Mouse (Mus musculus) layer of hippocampus, adult 2 months (tissue): ENCODE measurements around the gene Tmem258. TPM values are rescaled to one million over a fixed set of nuclear protein-coding genes. Genes with fewer than 3 reads are reported as not detected.

Source experiments
- DNase-seq, 2 experiments: peaks; one replicate each; pipeline ENCODE4 v3.0.0; 2022; ENCODE audit warnings: low spot score in 2 of 2
- H3K27ac ChIP-seq: fragments of 200-600 bp; 2 replicates; pipeline ENCODE4 v1.8.1; 2022
- H3K4me3 ChIP-seq: fragments of 200-600 bp; 2 replicates; pipeline ENCODE4 v1.8.1; 2022; ENCODE audit warnings: mild to moderate bottlenecking
- CTCF ChIP-seq: fragments of 200-600 bp; conservative IDR thresholded peaks from 2 replicates; pipeline ENCODE4 v1.8.1; 2022; ENCODE audit warnings: antibody characterized with exemption, mild to moderate bottlenecking, moderate library complexity
- microRNA-seq, 2 experiments: library from miRNA; unstranded; fragments of <30 nt; microRNA quantifications; one replicate each; pipeline ENCODE4 v1.2.0; 2021
- total RNA-seq, 2 experiments: library from RNA; stranded (reverse); gene quantifications; 2 replicates each; pipeline ENCODE4 v1.2.3; 2021

Gene Tmem258
- total RNA-seq, 2 experiments from 2014 or later = 74.0 to 79.7 TPM

DNA sequence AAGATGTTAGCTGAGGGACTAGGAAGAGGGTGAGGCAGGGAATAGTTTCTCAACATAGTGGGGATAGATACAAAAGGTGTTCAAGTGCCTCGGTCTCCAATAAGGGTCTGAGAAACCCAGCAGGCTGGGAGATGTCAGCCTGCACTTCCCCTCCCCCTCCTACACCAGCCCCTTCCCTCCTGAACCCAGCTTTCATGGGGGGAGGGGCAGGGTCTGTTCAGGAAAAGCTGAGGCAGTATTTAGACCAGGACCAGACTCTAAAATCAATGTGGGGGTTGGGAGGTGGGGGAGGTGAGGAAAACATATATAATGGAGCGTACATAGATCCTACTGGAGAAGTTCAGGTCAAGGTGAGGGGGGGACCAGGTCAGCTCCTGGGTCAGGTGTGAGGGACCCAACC lies 35.6 kb downstream of the Tmem258 start:
- no peak for TF ChIP-seq CTCF
- H3K27ac ChIP-seq = peak overlapping the region; percentile 75; the same call in 1 of the 2 replicates
- no peak for DNase-seq
- peak overlapping the region; percentile 53; the same call in 1 of the 2 replicates for H3K4me3 ChIP-seq

DNA sequence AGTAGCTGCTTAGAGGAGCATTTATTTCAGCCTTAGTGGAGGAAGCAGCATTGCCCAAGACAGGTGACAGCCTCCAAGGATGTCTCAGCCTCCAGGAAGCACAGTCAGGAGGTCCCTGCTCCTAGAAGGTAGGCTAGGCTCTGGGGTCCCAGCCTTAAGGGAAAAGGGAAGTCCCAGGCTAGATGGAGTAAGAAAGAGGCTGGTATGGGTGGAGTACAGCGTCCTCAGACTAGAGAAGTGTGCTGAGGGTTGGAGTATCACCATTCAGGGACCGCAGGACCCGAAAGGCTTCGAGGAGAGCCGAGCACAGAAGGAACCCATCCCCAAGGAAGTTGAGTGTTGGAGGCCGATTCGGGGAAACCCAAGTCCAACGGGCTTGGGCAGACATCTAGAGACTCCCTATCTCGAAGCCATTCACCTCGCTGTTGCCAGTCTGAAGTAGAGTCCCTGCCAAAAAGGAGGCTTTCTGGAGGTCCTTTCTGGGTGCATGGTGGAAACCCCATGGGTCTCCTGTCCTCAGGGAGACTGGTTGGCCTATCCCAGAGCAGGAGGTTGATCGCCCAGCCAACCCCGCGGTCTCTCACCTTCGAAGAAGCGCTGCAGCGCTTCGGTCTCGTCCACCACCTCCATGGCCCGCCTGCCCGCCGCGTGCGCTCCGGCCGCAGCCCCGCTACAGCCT lies 36.3 kb downstream of the Tmem258 start:
- Histone ChIP-seq H3K27ac (peak overlapping the region; percentile 75), H3K4me3 (peak overlapping the region; percentile 53)
- DNase-seq = no peak
- TF ChIP-seq CTCF = no peak

DNA sequence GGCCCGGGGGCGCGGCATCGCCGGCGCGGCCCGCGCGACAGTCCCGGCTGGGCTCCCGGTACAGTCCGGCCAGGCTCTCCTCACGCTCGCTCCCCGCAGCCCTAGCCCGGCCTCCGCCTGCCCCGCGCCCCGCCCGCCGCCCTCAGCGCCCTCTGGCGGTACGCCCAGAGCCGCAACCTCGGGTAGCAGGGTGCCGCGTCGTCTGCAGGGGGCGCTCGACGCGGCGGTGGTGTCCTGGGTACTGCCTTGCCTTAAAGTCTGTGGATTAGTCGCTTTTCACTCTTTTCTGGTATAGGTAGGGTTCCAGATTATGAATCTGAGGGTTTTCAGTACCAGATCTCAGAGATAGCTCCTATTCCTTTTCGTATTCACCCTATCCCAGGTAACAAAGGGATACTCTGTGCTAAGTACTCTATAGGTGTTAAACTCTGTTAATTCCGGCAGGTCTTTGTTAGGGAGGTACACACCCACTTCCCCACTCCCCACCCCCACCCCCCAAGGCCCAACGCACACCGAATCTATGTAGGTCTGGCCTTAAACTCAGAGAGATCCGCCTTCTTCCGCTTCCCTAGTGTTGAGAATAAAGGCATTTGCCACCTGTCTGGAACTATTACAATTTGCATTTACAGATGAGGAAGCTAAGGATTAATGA lies 37.0 kb downstream of the Tmem258 start, which contains the start of gene Myrf:
Myrf (minus strand) TSS at position 95 of the 652 bp plus-strand sequence.
- H3K4me3 ChIP-seq = peak within 1 kb of the TSS; percentile 53
- peak within 1 kb of the TSS; percentile 75 for H3K27ac ChIP-seq
- TF ChIP-seq CTCF = peak; percentile 97
- peak; percentile 56 to 85 for DNase-seq

DNA sequence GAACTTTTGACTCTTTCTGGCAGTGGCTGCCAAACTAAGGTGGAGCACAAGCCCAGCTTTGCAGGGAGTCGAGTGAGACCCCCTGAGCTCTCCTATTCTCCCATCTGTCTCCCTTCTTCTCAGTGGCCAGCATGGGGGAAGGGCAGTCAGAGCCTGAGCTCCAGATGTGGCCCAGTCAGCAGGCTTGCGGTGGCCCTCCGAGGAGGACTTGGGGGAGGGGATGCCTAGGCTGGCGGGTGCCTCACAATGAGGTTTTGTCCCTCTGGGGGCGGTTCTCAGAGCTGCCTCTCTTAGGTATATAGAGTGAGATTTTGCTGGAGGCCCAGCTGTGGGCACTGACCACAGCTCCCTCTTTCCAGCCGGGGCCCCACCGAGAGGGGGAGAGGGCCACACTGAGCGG lies 39.1 kb downstream of the Tmem258 start:
- peak in 1 of 2 experiments; percentile 57 for DNase-seq
- TF ChIP-seq CTCF = peak; percentile 18; the same call in 1 of the 2 replicates
- peak overlapping the region; percentile 59 for H3K27ac ChIP-seq
- H3K4me3 ChIP-seq = no peak overlapping the region

DNA sequence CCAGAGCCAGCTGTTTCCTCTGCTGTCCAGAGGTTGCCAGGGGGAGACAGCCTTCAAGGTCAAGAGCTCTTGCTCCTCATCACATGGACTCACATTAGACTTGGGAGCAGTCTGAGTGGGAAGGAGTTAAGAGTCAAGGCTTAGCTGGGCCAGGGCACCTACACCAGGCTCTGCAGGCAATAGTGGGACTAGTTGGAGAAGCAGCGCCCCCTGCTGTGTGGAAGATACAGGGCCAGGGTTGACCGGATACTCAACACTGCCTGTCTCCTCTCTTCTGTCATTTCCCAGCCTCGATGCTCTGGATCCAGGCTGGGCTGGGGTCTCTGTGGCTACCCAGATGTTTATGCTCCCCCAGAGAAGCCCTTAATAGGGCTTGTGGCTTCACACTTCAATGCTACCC lies 40.4 kb downstream of the Tmem258 start:
- DNase-seq = peak; percentile 59 to 74
- TF ChIP-seq CTCF = peak; percentile 81
- Histone ChIP-seq H3K4me3 (no peak overlapping the region), H3K27ac (peak overlapping the region; percentile 59)

DNA sequence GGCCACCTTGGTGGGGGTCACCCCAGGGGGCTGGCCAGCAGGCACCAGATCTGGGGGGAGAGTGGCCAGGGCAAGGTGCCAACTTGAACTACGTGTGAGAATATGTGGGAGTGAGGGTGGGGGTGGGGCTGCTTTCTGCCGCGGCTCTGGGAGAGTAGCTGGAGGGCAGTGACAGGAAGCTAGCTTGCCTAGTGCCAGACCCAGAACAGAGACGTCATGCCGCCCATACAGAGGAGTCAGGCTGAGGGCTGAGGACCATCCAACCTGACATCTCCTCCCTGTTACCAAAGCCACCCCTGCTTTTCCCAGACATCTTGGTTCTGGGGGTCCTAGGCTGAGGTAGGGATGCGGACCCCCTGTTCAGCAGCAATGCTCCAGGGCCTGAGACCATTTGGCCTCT lies 43.4 kb downstream of the Tmem258 start:
- H3K4me3 ChIP-seq = no peak overlapping the region
- DNase-seq = no peak
- no peak for TF ChIP-seq CTCF
- peak overlapping the region; percentile 48; the same call in 1 of the 2 replicates for H3K27ac ChIP-seq

DNA sequence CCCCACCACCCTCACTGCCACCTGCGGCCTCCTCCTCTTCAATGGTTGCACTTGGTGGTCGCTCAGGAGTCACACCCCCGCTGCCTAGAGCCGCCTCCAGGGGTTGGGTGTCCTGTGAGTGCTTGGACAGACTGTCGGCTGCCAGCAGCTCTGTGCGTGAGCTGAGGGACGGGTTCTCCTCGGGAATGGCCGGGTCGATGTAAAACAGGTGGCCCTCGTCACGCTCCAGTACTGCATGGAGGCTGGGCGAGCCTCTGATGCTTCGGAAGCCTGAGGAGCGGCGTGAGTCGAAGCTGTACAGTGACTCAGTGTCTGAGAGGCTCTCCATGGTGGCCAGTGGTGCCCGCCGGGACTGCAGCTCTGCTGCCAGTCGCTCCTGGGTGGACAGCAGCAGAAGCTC lies 44.3 kb downstream of the Tmem258 start:
- DNase-seq = no peak

More for the DNA sequence above, 44.3 kb downstream of the Tmem258 start:
- Histone ChIP-seq H3K4me3 (no peak overlapping the region), H3K27ac (peak overlapping the region; percentile 48; the same call in 1 of the 2 replicates)
- no peak for TF ChIP-seq CTCF

Small RNA genes lying within 50 kb of the gene (microRNA-seq; reads per million reads assigned to microRNA genes)
- 0.18 to 0.96 reads per million in 2 experiments for gene Mir6993

Other genes with a start within 250 kb of the Tmem258 start
- gene Fth1, start 223.4 kb upstream of the Tmem258 start, total RNA-seq = 1,000 to 10,000 TPM; 3,170 to 3,409 TPM
- gene Best1, start 202.4 kb upstream of the Tmem258 start, total RNA-seq = 1 to 10 TPM; 1.2 to 1.5 TPM
- gene Rab3il1, start 202.3 kb upstream of the Tmem258 start, total RNA-seq = 10 to 100 TPM in 1 of 2 experiments, 1 to 10 TPM in 1; 9.7 to 10.4 TPM
- gene Fads3, start 162.4 kb upstream of the Tmem258 start, total RNA-seq = 10 to 100 TPM; 25.0 to 25.6 TPM
- gene Fads2, start 102.3 kb upstream of the Tmem258 start, total RNA-seq = 100 to 1,000 TPM; 147 to 152 TPM
- gene Fads1, start 21.1 kb upstream of the Tmem258 start, total RNA-seq = 100 to 1,000 TPM; 191 to 198 TPM
- gene Fen1, start 155 bp downstream of the Tmem258 start, total RNA-seq = 10 to 100 TPM in 1 of 2 experiments, 1 to 10 TPM in 1; 9.6 to 12.2 TPM
- 10 to 100 TPM; 27.0 to 27.8 TPM for gene Myrf, start 36.7 kb downstream of the Tmem258 start, total RNA-seq
- gene Dagla, start 100.9 kb downstream of the Tmem258 start, total RNA-seq = 100 to 1,000 TPM; 130 to 131 TPM
- gene Syt7, start 185.1 kb downstream of the Tmem258 start, total RNA-seq = 100 to 1,000 TPM; 315 to 321 TPM